Mouse (Mus musculus): ENCODE measurements around the gene C2cd4c. TPM values are rescaled to one million over a fixed set of nuclear protein-coding genes. Genes with fewer than 3 reads are reported as not detected.
A peak's percentile ranks its signal among the peaks of the same experiment; 100 is the strongest.

The C2cd4c gene
- polyA plus RNA-seq, 1 experiment, result 12.4 TPM

DNA sequence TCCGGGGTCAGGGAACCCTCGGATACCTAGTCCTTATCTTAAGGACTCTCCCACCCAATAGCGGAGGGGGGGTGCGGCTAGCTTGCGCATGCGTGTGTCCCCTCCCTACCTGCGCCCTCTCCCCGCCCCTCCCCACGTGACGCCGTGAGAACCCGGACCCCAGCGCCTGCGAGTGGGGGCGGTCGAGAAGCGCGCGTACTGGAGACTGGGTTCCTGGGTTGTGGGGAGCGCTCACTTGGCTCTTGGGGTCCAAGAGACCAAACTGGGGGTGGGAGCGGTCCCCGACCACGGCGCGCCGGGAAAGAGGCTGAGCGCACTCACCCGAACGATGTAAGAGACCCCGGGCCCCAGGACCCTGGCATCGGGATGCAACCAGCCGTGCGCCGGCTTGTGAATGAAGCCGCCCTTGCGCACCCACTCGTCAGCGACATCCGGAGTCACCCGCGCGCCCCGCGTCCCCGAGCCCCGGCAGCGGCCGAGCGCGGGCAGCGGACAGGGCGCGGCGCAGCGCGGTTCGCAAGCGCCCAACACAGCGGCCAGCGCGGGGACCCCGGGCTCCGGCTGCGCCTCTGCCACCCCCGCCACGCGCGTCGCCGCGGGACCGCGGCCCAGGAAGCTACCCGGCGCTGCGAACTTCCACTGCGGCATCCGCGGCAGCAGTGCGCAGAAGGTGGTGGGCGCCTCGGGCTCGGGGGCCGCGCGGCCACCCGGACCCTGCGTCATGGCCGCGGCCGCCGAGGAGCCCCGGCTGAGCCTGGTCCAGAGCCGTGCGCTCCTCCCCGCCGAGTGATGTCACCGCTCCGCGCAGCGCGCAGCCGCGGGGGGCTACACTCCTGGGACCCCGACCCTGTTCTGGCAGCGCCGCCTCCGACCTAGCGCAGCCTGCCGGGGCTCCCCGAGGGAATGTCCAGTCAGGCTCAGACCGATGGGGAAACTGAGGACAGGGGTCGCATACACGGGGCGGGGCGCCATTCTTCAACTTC is 23.6 kb upstream of the C2cd4c start, which contains the start of gene Shc2:
Gene Shc2, minus strand, starts transcription at position 791 of the 983 bp plus-strand sequence.
- H3K27ac ChIP-seq (ENCODE audit: insufficient read depth, low read length), result peak within 1 kb of the TSS; percentile 94
- H3K4me3 ChIP-seq (ENCODE audit: insufficient read depth, low read length), result peak within 1 kb of the TSS; percentile 58
- peaks cover 10% of the 10 kb centered on the region for H3K4me1 ChIP-seq (ENCODE audit: control insufficient read depth, insufficient read depth, low read length)
- no peak for TF ChIP-seq CTCF (IDR thresholded peaks at IDR 0.05; ENCODE audit: extremely low read depth, insufficient read depth, low read length)
- peak; percentile 64 for TF ChIP-seq POLR2A (IDR thresholded peaks at IDR 0.05; ENCODE audit: extremely low read depth, insufficient read depth, low read length)

DNA sequence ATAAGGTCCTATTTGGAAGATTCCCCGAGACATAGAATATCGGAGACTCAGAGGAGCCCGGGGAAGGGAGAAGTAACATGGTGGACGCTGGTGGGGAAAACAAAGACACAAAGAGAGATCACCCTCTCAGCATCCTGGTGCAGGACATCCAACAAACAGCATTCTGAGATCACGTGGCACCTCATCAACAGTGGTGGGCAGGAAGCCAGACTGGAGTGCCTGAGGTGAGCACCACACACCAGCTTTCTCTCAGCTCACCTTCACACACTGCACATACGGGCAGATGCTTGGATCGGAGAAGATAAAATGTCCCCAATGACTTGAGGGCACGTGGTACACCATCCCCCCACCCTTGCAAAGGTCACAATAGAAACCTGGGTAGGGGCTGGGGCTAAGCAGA is 22.5 kb upstream of the C2cd4c start:
- Histone ChIP-seq H3K27ac (ENCODE audit: insufficient read depth, low read length) (no peak overlapping the region), H3K4me1 (ENCODE audit: control insufficient read depth, insufficient read depth, low read length) (peaks cover 10% of the 10 kb centered on the region), H3K4me3 (ENCODE audit: insufficient read depth, low read length) (peak overlapping the region; percentile 58)
- TF ChIP-seq POLR2A (IDR thresholded peaks at IDR 0.05; ENCODE audit: extremely low read depth, insufficient read depth, low read length), result no peak
- no peak for TF ChIP-seq CTCF (IDR thresholded peaks at IDR 0.05; ENCODE audit: extremely low read depth, insufficient read depth, low read length)

GRCm38 (mm10) chr10:79633006-79633777 is 19.4 kb upstream of the C2cd4c start:
- no peak overlapping the region; the same call in 1 of the 2 replicates for H3K27ac ChIP-seq (ENCODE audit: insufficient read depth, low read length)
- no peak overlapping the region for H3K4me3 ChIP-seq (ENCODE audit: insufficient read depth, low read length)

GRCm38 (mm10) chr10:79631432-79631831 is 17.6 kb upstream of the C2cd4c start:
- Histone ChIP-seq H3K4me1 (ENCODE audit: control insufficient read depth, insufficient read depth, low read length) (peaks cover 7% of the 10 kb centered on the region), H3K4me3 (ENCODE audit: insufficient read depth, low read length) (no peak overlapping the region), H3K27ac (ENCODE audit: insufficient read depth, low read length) (no peak overlapping the region)
- TF ChIP-seq CTCF (IDR thresholded peaks at IDR 0.05; ENCODE audit: extremely low read depth, insufficient read depth, low read length) (no peak), POLR2A (IDR thresholded peaks at IDR 0.05; ENCODE audit: extremely low read depth, insufficient read depth, low read length) (no peak)

More at GRCm38 (mm10) chr10:79633006-79633777, 19.4 kb upstream of the C2cd4c start:
- TF ChIP-seq CTCF (IDR thresholded peaks at IDR 0.05; ENCODE audit: extremely low read depth, insufficient read depth, low read length) (no peak), POLR2A (IDR thresholded peaks at IDR 0.05; ENCODE audit: extremely low read depth, insufficient read depth, low read length) (no peak)
- H3K4me1 ChIP-seq (ENCODE audit: control insufficient read depth, insufficient read depth, low read length), result peaks cover 7% of the 10 kb centered on the region

GRCm38 (mm10) chr10:79628377-79628776 is 14.6 kb upstream of the C2cd4c start:
- Histone ChIP-seq H3K4me3 (ENCODE audit: insufficient read depth, low read length) (no peak overlapping the region), H3K27ac (ENCODE audit: insufficient read depth, low read length) (no peak overlapping the region), H3K4me1 (ENCODE audit: control insufficient read depth, insufficient read depth, low read length) (peaks cover 6% of the 10 kb centered on the region)
- TF ChIP-seq POLR2A (IDR thresholded peaks at IDR 0.05; ENCODE audit: extremely low read depth, insufficient read depth, low read length) (no peak), CTCF (IDR thresholded peaks at IDR 0.05; ENCODE audit: extremely low read depth, insufficient read depth, low read length) (no peak)

- Histone ChIP-seq H3K4me3 (ENCODE audit: insufficient read depth, low read length) (no peak overlapping the region), H3K4me1 (ENCODE audit: control insufficient read depth, insufficient read depth, low read length) (no peaks in the 10 kb centered on the region), H3K27ac (ENCODE audit: insufficient read depth, low read length) (no peak overlapping the region)
- TF ChIP-seq POLR2A (IDR thresholded peaks at IDR 0.05; ENCODE audit: extremely low read depth, insufficient read depth, low read length) (no peak), CTCF (IDR thresholded peaks at IDR 0.05; ENCODE audit: extremely low read depth, insufficient read depth, low read length) (no peak)
Observed at GRCm38 (mm10) chr10:79626156-79626555, 12.3 kb upstream of the C2cd4c start.

- no peaks in the 10 kb centered on the region for H3K4me1 ChIP-seq (ENCODE audit: control insufficient read depth, insufficient read depth, low read length)
- no peak overlapping the region for H3K27ac ChIP-seq (ENCODE audit: insufficient read depth, low read length)
- TF ChIP-seq POLR2A (IDR thresholded peaks at IDR 0.05; ENCODE audit: extremely low read depth, insufficient read depth, low read length), result no peak
- no peak for TF ChIP-seq CTCF (IDR thresholded peaks at IDR 0.05; ENCODE audit: extremely low read depth, insufficient read depth, low read length)
- no peak overlapping the region for H3K4me3 ChIP-seq (ENCODE audit: insufficient read depth, low read length)
Observed at GRCm38 (mm10) chr10:79625398-79625797, 11.6 kb upstream of the C2cd4c start.

- no peak for TF ChIP-seq CTCF (IDR thresholded peaks at IDR 0.05; ENCODE audit: extremely low read depth, insufficient read depth, low read length)
- TF ChIP-seq POLR2A (IDR thresholded peaks at IDR 0.05; ENCODE audit: extremely low read depth, insufficient read depth, low read length), result no peak
- Histone ChIP-seq H3K4me1 (ENCODE audit: control insufficient read depth, insufficient read depth, low read length) (no peaks in the 10 kb centered on the region), H3K4me3 (ENCODE audit: insufficient read depth, low read length) (no peak overlapping the region), H3K27ac (ENCODE audit: insufficient read depth, low read length) (no peak overlapping the region)
Observed at GRCm38 (mm10) chr10:79623950-79624349, 10.1 kb upstream of the C2cd4c start.

- TF ChIP-seq POLR2A (IDR thresholded peaks at IDR 0.05; ENCODE audit: extremely low read depth, insufficient read depth, low read length) (no peak), CTCF (IDR thresholded peaks at IDR 0.05; ENCODE audit: extremely low read depth, insufficient read depth, low read length) (no peak)
- 0 out of 2 replicates have a peak, but pooled peaks cover 2% of the 10 kb centered on the region for H3K4me1 ChIP-seq (ENCODE audit: control insufficient read depth, insufficient read depth, low read length)
- H3K4me3 ChIP-seq (ENCODE audit: insufficient read depth, low read length), result no peak overlapping the region
- no peak overlapping the region for H3K27ac ChIP-seq (ENCODE audit: insufficient read depth, low read length)
Observed at GRCm38 (mm10) chr10:79616376-79616775, 2.6 kb upstream of the C2cd4c start.

All from cortical plate, adult 2 months (tissue).